Mouse (Mus musculus): ENCODE results near the gene Myo18a. TPM values are rescaled to one million over a fixed set of nuclear protein-coding genes. Genes with fewer than 3 reads are reported as not detected.

Myo18a gene
- polyA plus RNA-seq, 2 experiments, result 42.9 to 43.5 TPM

DNA sequence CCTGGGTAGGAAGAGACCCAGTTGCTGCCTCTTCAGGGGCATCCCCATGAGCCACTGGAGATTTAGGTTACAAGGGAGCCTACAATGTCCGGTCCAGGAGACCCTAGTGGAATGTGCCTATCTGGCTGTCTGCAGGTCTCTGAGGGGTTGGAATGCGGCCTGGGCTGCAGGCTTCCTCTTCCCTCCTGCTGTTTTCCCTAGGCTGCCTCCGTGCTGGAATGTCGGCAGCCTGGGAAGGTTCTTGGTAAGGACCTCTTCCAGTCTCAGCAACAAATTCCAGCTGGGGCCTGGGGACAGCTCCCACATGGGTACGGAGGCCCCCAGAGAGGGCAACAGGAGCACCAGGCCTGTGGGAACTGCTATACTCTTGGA, 22.3 kb downstream of the Myo18a start:
- H3K9ac ChIP-seq (ENCODE audit: low read depth, low read length, severe bottlenecking), result no peak overlapping the region
- H3K27ac ChIP-seq (replicated peaks; ENCODE audit: low read depth, low read length), result peak overlapping the region; percentile 58; the same call in 1 of the 2 replicates
- TF ChIP-seq POLR2A (IDR thresholded peaks at IDR 0.05; ENCODE audit: borderline replicate concordance, extremely low read depth, insufficient read depth, insufficient read length), result no peak
- no peak overlapping the region for H3K4me2 ChIP-seq (replicated peaks; ENCODE audit: low read depth, low read length, severe bottlenecking)
- no peaks in the 10 kb centered on the region for H3K27me3 ChIP-seq (ENCODE audit: control insufficient read depth, insufficient read depth, low read length)
- H3K4me1 ChIP-seq (ENCODE audit: control insufficient read depth, insufficient read depth, low read length), result peaks cover 35% of the 10 kb centered on the region
- no peak for ATAC-seq (ENCODE audit: low FRiP score, low read depth)
- H3K36me3 ChIP-seq (ENCODE audit: control insufficient read depth, insufficient read depth, low read length), result no peaks in the 10 kb centered on the region
- no peaks in the 10 kb centered on the region for H3K9me3 ChIP-seq (ENCODE audit: control insufficient read depth, low read length)
- WGBS, result 11% methylated on average over 5 of the region's 5 CpGs
- H3K4me3 ChIP-seq (replicated peaks; ENCODE audit: low read length), result no peak overlapping the region
- no peak for DNase-seq (ENCODE audit: low spot score)

DNA sequence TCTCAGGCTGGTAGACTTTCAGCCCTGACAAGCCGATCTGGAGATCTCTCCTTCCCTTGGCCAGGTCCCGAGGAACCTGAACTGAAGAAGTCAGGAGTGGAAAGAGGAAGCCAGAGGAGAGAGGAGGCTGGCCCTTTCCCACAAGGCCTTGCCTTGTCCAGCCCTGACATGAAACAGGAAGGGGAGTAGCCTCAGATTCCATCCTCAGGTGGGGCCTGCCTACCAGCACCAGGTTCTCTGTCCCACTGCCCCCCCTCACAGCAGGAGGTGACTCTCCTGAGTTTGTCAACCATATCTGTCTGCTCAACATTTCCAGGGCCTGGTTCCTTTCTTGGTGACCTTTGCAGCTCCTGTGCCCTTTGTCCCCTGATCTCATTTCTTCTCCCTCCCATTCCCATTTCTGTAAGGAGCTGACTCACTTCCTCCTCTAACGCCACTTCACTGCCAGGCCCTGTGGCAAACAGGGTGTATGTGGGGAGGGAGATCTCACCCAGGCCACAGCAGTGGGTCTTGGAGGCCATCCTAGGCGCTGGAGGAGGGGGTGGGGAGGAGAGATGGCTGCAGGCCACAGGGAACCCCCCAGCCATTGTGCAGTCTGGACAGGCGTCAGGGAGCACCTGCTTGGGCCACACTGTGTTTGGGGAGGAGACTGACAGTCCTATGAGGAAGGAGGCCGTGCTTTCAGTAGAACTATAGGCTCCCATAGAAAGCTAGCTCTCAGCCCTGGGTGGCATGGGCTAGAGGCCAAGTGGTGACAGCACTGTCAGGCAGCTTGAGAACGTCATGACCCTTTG, 22.9 kb downstream of the Myo18a start:
- Histone ChIP-seq H3K27me3 (ENCODE audit: control insufficient read depth, insufficient read depth, low read length) (no peaks in the 10 kb centered on the region), H3K4me2 (replicated peaks; ENCODE audit: low read depth, low read length, severe bottlenecking) (no peak overlapping the region), H3K9ac (ENCODE audit: low read depth, low read length, severe bottlenecking) (no peak overlapping the region), H3K9me3 (ENCODE audit: control insufficient read depth, low read length) (no peaks in the 10 kb centered on the region), H3K4me3 (replicated peaks; ENCODE audit: low read length) (no peak overlapping the region), H3K4me1 (ENCODE audit: control insufficient read depth, insufficient read depth, low read length) (peaks cover 41% of the 10 kb centered on the region), H3K36me3 (ENCODE audit: control insufficient read depth, insufficient read depth, low read length) (no peaks in the 10 kb centered on the region), H3K27ac (replicated peaks; ENCODE audit: low read depth, low read length) (peak overlapping the region; percentile 58; the same call in 1 of the 2 replicates)
- ATAC-seq (ENCODE audit: low FRiP score, low read depth), result no peak
- TF ChIP-seq POLR2A (IDR thresholded peaks at IDR 0.05; ENCODE audit: borderline replicate concordance, extremely low read depth, insufficient read depth, insufficient read length), result no peak
- no peak for DNase-seq (ENCODE audit: low spot score)
- WGBS, result 66% methylated on average over 7 of the region's 7 CpGs

DNA sequence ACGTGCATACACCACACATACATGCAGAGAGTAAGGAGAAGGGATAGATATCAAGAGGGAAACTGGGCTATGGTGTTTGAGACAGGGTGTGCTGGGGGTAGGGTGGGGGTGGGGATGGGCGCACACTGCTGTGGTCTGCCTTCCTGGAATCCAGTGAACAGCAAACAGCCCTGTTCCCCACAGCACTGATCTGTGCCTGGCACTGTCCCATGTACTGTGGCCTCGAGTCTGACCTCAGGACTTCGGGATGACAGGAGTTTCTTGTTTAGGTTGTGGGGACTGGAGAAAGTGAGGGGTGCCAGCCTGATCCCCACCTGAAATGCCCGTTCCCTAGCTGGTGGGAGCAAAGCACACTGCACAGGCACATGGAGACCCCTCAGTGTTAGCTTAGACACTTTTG, 24.7 kb downstream of the Myo18a start, which contains the start of gene Gm10277:
Gm10277 (minus strand) TSS at position 41 of the 400 bp plus-strand sequence.
- Histone ChIP-seq H3K4me3 (replicated peaks; ENCODE audit: low read length) (no peak within 1 kb of the TSS), H3K9me3 (ENCODE audit: control insufficient read depth, low read length) (no peaks in the 10 kb centered on the region), H3K4me2 (replicated peaks; ENCODE audit: low read depth, low read length, severe bottlenecking) (no peak within 1 kb of the TSS), H3K27me3 (ENCODE audit: control insufficient read depth, insufficient read depth, low read length) (no peaks in the 10 kb centered on the region), H3K4me1 (ENCODE audit: control insufficient read depth, insufficient read depth, low read length) (peaks cover 59% of the 10 kb centered on the region), H3K36me3 (ENCODE audit: control insufficient read depth, insufficient read depth, low read length) (no peaks in the 10 kb centered on the region), H3K9ac (ENCODE audit: low read depth, low read length, severe bottlenecking) (0 out of 2 replicates have a peak within 1 kb of the TSS, but pooled peaks have one; percentile 16), H3K27ac (replicated peaks; ENCODE audit: low read depth, low read length) (no peak within 1 kb of the TSS)
- WGBS, result 87% methylated on average over 4 of the region's 5 CpGs
- ATAC-seq (ENCODE audit: low FRiP score, low read depth) (no peak), DNase-seq (ENCODE audit: low spot score) (no peak)
- TF ChIP-seq POLR2A (IDR thresholded peaks at IDR 0.05; ENCODE audit: borderline replicate concordance, extremely low read depth, insufficient read depth, insufficient read length), result no peak

DNA sequence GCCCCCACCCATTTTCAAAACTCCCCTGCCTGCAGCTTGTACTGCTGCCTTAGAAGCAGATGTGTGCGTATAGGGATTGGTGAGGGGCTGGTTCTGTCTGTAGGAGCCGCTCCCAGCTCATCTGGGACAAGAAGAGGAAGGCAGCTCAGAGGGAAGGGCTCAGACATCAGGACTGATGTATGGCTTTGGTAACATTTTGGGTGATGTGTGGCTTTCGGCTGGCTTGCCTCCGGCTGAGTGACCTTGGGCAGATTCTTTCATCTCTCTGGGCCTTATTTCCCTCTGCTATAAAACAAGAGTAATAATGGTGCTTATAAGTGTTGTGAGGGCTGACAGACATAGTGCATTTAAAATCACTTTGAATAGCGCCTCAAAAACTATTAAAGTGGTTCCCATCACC, 26.5 kb downstream of the Myo18a start:
- Histone ChIP-seq H3K4me1 (ENCODE audit: control insufficient read depth, insufficient read depth, low read length) (peaks cover 50% of the 10 kb centered on the region), H3K9me3 (ENCODE audit: control insufficient read depth, low read length) (no peaks in the 10 kb centered on the region), H3K4me2 (replicated peaks; ENCODE audit: low read depth, low read length, severe bottlenecking) (no peak overlapping the region), H3K36me3 (ENCODE audit: control insufficient read depth, insufficient read depth, low read length) (no peaks in the 10 kb centered on the region), H3K9ac (ENCODE audit: low read depth, low read length, severe bottlenecking) (no peak overlapping the region), H3K4me3 (replicated peaks; ENCODE audit: low read length) (no peak overlapping the region), H3K27me3 (ENCODE audit: control insufficient read depth, insufficient read depth, low read length) (no peaks in the 10 kb centered on the region), H3K27ac (replicated peaks; ENCODE audit: low read depth, low read length) (no peak overlapping the region)
- 74% methylated on average over 5 of the region's 5 CpGs for WGBS
- no peak for TF ChIP-seq POLR2A (IDR thresholded peaks at IDR 0.05; ENCODE audit: borderline replicate concordance, extremely low read depth, insufficient read depth, insufficient read length)
- ATAC-seq (ENCODE audit: low FRiP score, low read depth) (no peak), DNase-seq (ENCODE audit: low spot score) (no peak)

DNA sequence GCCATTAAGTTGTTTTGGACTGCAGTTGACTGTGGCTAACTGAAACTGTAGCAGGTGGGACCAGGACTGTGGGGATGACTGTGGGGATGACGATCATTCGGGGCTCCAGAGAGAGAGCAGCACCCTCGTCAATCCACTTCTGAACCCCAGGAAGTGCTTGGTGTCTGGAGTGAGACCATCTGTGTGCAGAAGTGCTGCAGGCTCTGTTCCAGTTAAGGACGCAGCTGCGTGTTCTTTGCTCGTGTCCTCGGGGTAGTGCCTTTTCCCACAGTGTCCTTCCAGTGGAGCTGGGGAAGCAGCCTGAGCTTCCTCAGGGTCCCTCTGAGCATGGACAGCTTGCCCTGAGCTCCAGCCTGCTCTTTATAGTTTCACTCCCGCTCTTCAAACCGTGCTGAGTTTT, 27.2 kb downstream of the Myo18a start:
- Histone ChIP-seq H3K4me2 (replicated peaks; ENCODE audit: low read depth, low read length, severe bottlenecking) (no peak overlapping the region), H3K36me3 (ENCODE audit: control insufficient read depth, insufficient read depth, low read length) (no peaks in the 10 kb centered on the region), H3K9me3 (ENCODE audit: control insufficient read depth, low read length) (no peaks in the 10 kb centered on the region), H3K9ac (ENCODE audit: low read depth, low read length, severe bottlenecking) (no peak overlapping the region), H3K4me1 (ENCODE audit: control insufficient read depth, insufficient read depth, low read length) (peaks cover 42% of the 10 kb centered on the region), H3K27ac (replicated peaks; ENCODE audit: low read depth, low read length) (peak overlapping the region; percentile 86), H3K4me3 (replicated peaks; ENCODE audit: low read length) (no peak overlapping the region), H3K27me3 (ENCODE audit: control insufficient read depth, insufficient read depth, low read length) (no peaks in the 10 kb centered on the region)
- TF ChIP-seq POLR2A (IDR thresholded peaks at IDR 0.05; ENCODE audit: borderline replicate concordance, extremely low read depth, insufficient read depth, insufficient read length), result no peak
- DNase-seq (ENCODE audit: low spot score), result no peak
- 39% methylated on average over 9 of the region's 9 CpGs for WGBS
- no peak for ATAC-seq (ENCODE audit: low FRiP score, low read depth)
